Mouse (Mus musculus): ENCODE data around the gene Slc1a2.

Slc1a2 gene

DNA sequence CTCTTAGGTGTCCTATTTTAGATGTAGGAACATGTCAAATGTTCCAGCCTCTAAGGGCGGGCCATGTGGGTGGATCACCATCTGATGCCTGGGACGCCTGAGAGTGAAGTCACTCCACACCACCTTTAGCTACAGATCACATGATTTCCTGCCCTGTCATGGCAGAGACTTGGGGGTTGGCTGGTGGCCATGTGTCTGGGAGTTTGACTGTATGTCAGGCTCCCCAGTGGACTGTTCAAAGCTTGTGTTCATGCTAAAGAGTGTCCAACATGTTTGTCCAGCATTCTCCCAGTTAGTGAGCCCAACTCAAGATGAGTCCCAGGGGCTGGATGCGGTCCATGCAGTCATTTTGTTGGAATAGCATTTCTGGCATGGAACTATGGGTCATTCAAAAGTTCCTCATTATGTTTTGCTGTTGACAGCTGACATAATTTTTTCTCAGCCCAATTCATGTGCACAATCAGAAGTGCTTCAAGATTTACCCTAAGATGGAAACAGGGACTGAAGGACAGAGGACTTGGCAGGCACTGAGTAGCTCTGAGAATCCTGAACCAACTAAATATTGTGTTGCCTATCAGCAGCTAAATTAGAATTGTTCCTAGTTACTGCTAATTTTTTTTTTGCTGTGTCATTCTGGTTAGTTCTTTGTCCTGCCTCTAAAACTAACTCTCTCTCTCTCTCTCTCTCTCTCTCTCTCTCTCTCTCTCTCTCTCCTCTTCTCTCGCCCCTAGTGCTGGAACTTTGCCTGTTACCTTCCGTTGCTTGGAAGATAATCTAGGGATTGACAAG, 102.0 kb downstream of the Slc1a2 start:
- DNase-seq (ENCODE audit: low spot score in 2 of 2) = peak in 1 of 2 experiments; percentile 22

DNA sequence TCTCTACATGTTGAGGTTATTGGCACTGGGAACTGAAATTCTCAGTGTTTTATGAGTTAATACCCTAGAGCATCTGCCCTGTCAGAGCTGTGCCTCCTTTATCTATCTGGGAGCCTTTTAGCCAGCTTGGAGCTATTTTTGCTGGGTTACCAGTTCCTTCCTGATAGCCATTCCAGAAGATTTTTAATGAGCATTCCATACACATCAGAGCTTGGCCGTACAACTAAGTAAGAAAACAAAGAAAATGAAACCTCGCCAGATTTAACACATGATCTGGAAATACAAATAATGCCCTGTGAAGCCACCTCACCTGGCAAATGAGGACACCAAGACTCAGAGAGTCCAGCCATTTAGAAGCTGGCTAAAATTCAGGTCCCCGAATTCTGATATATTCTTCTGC, 104.7 kb downstream of the Slc1a2 start:
- no peak for DNase-seq (ENCODE audit: low spot score in 2 of 2)

DNA sequence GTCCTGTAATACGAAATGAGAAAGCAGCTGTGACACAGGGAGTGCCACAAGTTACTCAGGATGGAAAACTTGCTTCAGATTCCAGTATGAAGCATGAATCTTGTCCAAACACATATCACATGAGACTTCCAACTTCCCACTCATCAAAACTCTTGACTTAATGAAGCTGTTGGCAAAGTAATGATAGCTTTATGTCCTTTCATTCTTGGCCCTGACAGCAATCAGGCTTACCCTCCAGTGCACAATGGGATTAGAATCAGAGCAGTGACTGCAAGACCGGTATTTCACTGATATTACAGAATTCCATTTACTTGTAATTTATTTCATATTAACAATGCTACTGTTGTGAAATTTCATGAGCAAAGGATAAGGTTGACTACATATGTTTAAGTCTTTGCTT, 105.5 kb downstream of the Slc1a2 start:
- DNase-seq (ENCODE audit: low spot score in 2 of 2) = no peak

DNA sequence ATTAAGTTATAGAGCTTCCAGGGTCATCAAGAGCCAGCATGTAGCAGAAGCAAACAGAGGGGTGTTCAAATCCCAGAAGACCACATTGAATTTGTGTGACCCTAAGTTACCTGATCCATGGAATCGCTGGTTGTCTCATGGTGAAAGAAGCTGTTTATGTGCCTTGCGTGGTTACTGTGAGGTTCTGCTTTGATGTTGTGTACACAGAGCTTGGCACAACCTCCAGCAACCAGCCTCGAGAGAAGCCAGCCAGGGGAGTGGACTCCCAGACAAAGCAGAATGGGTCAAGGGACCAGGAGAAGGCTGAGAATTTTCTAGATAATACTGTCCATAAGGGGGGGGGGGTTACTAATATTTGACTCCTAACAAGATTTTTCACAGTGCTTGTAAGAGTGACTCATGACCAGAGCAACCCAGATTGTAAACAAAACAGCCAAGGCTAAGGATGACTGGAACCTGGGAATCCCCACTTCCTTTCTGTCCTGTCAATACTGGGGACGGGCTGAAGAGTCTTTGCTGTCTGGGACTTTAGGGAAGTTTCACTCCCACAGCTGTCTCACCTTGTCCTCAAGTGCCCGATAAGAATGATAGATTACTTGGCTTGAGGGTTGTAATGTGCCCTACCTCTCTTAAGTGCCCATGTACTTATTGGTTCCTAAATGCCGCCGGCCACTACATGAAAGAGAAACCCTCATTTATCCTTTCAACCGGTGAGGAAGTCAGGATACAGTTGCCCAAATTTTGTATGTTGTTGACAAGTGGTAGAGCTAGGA, 106.3 kb downstream of the Slc1a2 start:
- no peak for DNase-seq (ENCODE audit: low spot score in 2 of 2)

DNA sequence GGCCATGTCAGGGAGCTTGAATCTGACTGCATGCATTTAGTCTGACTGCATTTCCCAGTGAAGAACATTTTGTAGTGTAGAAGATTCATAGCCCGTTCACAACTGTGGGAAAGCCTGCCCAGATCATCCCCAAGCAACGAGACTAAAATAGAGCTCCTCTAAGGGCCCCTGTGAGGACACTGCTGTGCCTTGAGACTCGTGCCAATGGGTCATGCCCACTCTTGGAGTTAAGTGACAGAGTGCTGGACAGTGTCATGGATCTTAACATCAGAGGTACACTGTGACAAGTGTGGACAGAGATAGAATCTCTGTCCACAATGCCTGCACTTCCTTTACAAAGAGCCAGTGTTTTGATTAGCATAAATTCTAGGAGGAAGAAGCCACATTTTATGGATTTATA, 109.8 kb downstream of the Slc1a2 start:
- DNase-seq (ENCODE audit: low spot score in 2 of 2) = no peak

DNA sequence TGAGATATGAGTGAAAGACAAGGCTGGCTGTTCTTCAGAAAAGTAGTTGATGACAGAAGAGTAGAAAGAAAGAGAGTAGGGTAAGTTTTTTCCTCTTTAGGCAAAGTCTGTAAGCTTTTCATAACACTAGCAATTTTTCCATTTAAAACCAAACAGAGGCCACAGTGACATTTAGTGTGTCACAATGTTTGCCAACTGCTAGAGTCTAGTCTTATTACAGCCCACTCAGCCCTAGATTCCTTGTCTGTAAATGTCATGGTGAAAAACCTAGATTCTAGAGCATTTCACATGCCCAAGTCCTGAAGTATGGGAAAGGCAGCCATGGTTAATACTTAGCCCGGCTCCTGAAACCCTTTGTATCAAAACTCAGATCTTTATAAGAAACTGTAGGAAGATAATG, 112.8 kb downstream of the Slc1a2 start:
- no peak for DNase-seq (ENCODE audit: low spot score in 2 of 2)

DNA sequence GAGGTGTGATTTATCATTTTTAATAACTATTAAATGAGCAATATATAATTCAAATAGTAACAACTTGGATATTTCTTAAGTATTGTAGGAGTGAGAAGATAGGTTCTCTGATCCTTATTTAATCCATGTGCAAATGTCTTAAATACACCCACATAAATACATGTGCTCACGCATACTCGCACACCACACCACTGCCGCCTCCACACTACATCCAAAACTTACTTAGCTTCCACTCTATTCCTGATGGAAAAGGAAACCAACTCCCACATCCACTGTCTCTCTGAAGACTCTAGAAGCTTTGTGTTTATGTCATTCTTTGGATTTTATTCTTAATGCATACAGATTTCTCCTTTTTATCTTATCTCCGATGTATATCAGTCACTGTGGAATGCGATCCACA, 113.8 kb downstream of the Slc1a2 start:
- DNase-seq (ENCODE audit: low spot score in 2 of 2) = no peak

DNA sequence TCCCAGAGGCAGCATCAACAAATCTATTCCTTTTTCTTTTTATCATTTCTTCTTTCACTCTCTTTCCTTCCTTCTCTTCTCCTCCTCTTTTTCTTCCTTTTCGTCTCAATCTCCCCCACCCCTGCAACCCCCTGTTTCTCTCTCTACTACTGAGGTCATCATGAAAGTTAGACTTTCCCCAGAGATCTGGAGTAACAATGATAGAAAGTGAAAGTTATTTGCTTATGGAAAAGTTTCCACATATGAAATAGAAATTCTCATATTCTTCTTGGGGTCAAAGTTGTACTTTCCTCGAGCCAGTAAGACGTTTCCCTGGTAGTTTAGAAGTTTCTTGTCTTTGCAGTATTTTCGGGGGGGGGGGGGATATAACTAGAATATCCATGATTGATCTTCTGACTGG, 116.2 kb downstream of the Slc1a2 start:
- DNase-seq (ENCODE audit: low spot score in 2 of 2) = no peak

DNA sequence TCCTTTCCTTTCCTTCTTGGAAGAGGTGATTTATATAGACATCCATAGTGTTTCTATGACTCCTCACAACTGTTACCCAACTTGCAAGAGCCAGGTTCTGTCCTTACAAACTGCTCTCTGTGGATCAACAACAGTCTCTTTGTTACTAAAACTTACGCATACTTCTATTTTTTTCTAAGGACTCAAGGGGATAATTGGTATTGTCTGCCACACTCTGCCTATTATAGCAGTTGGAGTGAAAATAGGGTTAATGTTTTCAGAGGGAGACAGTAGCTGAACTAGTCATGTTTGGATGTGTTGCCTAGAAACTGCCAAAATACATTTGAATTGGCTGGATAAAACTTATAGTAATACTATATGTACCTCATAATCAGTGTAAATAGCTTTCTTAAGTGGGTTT, 117.1 kb downstream of the Slc1a2 start:
- no peak for DNase-seq (ENCODE audit: low spot score in 2 of 2)

DNA sequence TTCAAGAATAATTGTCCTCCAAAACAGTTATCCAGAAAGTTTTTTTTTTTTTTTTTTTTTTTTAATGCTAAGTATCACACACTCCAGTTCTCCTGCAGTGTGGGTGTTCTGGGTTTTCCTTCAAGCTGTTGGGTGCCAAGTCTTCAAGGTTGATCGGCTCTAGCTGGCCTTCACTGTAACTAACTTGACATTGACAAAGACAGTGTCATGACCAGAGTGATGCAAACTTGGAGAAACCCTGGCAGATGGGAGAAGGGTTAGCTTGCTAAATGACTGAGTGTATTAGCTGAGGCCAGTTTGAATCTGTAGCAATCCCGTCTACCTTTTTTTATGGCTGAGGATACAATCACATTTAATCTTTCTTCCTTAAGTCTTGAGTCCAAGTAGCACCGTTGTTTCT, 119.7 kb downstream of the Slc1a2 start:
- DNase-seq (ENCODE audit: low spot score in 2 of 2) = no peak

DNA sequence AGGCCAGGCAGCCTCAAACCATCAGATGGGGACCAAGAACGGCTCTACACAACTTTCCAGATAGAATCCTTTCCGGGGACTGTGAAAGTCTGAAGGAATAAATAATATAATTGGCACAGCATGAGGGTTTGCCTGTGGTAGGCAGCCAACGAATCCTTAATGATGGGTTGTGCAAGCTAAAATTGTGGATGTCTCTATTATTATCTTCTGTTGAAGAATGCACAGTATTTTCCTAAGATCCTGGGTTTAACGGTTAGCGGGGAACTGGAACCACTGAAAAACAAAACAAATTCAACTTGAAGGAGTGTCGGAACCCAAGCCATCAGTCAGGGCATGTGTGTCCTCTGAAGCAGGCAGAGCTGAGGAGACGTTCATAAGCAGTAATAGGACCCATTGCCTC, 124.3 kb downstream of the Slc1a2 start:
- no peak for DNase-seq (ENCODE audit: low spot score in 2 of 2)

DNA sequence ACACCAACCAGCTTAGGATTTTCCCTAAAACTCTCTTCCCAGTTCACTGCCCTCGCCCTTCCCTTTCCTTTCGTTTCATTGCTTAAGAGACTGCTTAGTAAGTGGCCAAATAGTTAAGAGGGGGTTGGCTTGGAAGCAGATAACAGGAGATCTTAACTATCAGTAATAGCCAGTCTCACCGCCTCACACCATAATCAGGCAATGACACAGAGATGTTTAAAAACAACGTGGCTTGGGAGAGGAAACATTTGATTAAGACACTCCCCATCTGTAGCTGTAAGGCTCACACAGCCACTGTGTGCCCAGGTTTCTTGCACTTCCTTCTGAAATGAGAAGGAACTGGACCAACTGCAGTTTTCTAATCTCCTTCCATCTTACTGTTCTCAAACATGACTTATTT, 127.2 kb downstream of the Slc1a2 start:
- DNase-seq (ENCODE audit: low spot score in 2 of 2) = no peak

DNA sequence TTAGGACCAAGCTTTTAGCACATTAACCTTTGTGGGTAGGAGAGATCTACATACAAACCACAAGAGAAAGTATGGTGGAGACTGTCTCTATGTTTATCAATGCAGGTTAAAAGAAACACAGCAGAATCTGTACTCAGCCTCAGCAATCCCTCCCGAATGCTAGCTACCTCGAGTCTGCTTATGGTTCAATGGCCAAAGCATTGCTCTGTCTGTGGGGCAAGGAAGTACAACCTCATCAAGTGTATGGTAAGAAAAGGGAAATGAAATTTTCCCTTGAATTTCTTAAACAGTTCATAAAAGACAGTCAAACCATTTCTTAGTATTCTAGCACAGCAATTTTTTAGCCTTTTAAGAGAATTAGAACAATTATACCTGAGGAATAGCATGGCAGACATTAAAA, 133.2 kb downstream of the Slc1a2 start:
- no peak for DNase-seq (ENCODE audit: low spot score in 2 of 2)

DNA sequence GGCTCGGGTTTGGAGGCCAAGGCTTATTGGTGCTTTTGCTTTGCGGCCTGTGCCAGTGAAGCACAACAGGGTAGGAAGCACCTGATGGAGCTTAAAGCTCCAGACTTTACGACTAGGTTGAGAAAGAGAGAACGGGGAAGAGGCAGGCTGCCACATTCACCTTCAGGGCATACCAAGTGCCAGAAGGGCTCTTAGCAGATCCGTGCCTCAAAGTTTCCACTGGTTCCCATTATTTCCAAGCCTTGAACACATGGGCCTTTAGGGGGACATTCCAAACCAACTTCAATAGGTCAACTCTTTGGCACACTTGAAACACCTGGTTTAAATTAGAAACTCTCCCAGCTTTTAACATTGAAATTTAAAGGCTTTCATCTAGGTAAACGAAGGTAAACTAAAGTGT, 134.3 kb downstream of the Slc1a2 start:
- no peak for DNase-seq (ENCODE audit: low spot score in 2 of 2)

DNA sequence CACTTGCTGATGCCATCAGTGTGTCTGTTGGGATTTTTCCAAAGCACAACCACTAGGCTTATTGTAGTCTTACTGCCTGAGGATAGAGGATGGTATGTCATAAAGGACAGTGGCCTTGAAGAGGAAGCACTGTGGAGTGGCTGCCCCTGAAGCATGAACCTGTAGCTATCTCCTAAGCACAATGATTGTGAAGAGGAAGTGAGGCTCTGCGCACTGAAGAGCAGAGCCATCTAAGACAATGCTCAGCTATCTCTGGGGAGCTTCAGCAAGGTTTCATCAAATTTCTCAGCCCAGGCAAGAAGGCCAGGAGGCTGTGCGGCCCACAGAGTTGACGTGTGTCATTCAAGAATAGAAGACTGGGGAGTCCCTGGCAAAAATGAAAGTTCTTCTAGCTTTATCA, 136.6 kb downstream of the Slc1a2 start:
- DNase-seq (ENCODE audit: low spot score in 2 of 2) = no peak

DNA sequence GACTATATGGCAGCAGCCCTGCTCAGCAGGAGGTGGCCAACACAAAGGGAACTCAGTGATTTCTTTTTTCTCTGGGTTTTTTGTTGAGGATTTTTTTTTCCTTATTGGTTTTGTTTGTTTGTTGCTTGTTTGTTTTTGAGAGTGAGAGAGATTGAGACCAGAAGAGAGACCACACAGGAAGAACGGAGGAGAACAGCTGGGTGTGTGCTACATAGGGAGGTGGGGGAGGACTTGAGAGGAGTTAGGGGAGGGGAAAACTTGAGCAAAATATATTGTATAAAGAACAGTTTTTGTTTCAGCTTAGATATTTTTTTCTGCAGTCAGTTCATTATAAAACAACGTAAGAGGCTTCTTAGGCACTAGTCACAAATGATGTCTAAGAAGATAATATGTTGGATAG, 139.7 kb downstream of the Slc1a2 start:
- DNase-seq (ENCODE audit: low spot score in 2 of 2) = no peak

DNA sequence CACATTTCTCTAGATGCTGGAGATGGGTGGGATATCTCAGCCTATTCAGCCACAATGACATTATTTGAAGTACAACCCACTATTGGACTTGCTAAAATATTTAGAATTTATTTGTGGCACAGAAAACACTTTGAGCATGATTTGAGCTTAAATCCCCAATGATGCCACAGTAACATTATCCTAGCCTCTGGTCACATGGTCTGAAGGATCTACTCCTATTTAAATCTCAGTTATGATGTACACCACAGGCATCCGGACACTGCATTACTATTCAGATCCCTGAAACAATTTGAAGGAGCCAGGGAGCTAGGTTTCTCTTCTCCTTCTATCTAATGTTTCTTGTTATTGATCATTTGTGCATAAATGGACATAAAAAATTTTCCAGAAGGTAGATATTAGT, 143.4 kb downstream of the Slc1a2 start:
- DNase-seq (ENCODE audit: low spot score in 2 of 2) = no peak

DNA sequence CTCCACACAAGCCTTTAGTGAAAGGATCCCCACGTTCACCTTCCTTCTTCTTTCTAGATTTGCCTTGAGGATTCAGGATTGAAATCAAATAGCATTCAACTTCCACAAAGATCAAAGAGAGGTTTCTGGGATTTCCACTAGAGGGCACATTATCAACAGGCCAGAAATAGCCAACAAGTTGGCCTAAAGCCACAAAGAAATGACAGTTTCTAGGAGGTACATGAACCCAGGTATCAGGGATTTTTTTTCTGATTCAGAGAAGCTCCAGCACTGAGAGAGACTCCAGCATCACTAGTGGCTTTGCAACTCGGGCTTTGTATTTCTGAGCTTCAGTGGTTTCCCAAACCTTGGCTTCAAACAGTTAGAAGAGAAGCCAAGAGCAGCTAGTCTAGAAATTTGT, 145.7 kb downstream of the Slc1a2 start:
- DNase-seq (ENCODE audit: low spot score in 2 of 2) = no peak

DNA sequence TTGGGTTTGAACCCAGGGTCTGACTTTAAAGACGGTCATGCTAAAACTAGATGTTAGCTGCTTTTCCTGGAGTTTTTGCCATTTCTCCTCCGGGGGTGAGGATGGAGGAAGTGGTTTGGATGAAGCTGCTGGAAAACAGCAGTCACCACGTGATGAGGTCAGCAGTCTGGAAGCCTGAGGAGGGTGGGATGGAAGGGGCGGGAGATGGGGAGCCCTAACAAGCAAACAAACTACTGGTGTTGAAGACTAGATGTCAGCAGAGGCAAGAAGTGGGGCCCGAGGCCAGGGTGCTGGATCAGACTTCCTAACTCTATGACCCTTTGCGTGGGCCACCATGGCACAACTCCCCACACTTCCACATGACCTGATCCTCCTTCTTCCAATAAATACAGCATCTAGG, 146.8 kb downstream of the Slc1a2 start:
- no peak for DNase-seq (ENCODE audit: low spot score in 2 of 2)

DNA sequence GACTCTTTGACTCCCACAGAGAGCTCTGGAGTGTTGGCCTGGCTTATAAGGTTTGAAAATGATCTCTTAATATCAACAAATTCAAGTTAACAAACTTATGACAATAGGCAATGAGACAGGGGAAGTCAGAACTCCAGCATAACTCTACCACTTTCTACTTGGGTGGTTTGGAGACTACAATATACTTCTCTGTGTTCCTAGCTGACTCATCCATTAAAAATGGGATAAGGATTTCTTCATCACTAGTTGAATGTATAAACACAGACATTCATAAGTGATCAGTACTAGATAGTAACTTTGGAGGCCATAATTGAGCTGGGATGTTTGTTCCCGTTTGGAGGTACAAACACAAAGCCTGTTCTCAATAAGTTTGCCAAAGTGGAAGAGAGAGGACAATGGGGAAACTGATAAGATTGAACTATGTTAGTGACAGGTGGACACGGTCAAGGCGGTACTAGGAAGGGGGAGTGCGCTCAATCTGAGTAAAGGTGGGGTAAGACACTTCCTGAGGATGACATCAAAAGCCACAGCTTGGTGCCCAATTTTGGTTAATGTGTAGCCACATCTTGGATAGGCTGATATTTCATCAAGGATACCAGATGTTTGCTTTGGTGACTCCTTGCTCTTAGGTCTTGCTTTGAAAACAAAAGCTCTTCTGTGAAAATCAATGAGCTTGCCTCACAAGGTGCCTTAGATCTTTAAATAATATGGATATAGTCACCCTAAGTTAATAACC, 147.5 kb downstream of the Slc1a2 start:
- no peak for DNase-seq (ENCODE audit: low spot score in 2 of 2)

DNA sequence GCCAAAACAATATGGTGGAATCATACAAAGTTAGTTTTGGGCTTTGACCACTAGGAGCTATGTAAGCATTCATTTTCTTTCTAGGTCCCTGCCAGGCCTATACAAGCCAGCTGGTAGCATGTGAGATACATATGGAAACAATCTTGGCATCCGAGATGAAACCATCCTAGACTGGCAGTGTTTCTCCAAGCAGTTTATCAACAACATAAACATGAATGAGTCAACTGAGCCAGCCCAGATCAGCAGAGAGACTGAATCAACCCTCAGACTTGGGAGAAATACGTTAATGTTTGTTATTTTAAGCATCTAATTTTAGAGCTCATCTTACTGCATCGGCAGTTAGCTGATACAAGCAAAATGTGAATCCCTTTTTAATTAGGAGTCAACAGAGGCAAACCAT, 149.2 kb downstream of the Slc1a2 start:
- DNase-seq (ENCODE audit: low spot score in 2 of 2) = no peak

DNA sequence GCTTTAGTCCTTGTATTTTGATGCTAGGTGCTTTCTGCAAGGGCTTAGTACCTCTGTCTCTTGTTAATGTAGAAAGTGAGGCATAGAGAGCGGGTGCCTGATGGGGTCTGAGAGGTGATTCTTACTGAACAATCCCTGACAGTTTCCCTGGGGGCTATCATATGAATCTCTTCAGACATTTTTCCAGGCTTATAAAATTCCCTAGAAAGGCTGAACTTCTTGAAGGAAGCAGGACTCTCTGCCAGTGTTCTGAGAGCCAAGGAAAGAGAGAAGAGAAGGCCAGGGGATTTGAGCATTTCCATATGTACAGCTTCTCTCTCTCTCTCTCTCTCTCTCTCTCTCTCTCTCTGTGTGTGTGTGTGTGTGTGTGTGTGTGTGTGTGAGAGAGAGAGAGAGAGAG, 151.0 kb downstream of the Slc1a2 start:
- no peak for DNase-seq (ENCODE audit: low spot score in 2 of 2)

DNA sequence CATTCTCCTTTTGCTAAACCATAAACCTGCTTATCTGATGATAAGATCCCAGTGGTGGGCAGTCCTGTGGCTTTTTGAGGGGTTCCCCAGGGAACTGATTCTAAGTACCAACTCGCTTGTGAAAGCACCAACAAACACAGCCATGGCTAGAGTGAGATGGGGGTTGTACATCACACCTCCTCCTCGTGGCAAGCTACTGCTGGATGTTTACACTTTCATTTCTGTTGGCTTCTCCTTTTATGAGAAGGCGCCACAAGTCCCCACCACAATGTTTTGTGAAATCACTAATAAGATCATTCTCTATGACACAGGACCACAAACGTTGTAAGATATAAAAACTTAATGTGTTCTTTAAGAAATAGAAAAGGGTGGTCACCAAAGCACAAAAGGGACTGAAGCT, 154.3 kb downstream of the Slc1a2 start:
- DNase-seq (ENCODE audit: low spot score in 2 of 2) = no peak

All from cerebellum, postnatal 4 days (tissue).